Mouse (Mus musculus) v-Abl transformed pro-B cells (cell line): ENCODE measurements around the gene Cacna1b.

Experiments used
- in situ Hi-C, 2 experiments: fragments of 400-800 bp; cut with MboI; formaldehyde crosslinking; loops; one replicate each; pipeline ENCODE4 v1.15.1; 2025; ENCODE audit not compliant: unreplicated experiment in 2 of 2

Cacna1b gene

DNA sequence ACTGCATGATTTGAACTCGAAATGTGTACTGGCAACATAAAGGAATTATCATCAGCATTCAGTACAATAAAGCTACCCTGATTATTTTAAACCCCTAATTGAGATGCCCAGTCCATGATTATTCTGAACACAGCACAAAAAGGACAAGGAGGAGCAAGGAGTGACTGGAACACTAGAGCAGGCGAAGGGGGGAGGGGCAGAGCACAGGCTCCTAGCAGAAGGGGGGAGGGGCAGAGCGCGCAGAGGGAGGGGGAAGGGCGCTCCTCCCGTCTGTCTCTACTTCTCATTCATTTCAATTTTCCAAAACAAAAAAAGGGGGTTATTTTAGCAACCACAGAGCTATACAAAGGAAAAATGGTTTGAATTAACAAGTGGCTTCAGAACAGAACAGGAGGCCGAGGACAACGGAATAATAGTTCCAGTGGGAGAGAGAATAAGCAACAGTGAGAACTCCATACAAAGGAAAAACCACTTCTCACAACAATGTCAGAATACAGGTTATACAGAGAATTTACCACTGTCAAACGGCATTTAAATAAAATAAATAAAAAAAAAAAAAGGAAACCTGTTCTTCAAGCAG is 98.2 kb downstream of the Cacna1b start:
- in situ Hi-C loops, result no loop called here

DNA sequence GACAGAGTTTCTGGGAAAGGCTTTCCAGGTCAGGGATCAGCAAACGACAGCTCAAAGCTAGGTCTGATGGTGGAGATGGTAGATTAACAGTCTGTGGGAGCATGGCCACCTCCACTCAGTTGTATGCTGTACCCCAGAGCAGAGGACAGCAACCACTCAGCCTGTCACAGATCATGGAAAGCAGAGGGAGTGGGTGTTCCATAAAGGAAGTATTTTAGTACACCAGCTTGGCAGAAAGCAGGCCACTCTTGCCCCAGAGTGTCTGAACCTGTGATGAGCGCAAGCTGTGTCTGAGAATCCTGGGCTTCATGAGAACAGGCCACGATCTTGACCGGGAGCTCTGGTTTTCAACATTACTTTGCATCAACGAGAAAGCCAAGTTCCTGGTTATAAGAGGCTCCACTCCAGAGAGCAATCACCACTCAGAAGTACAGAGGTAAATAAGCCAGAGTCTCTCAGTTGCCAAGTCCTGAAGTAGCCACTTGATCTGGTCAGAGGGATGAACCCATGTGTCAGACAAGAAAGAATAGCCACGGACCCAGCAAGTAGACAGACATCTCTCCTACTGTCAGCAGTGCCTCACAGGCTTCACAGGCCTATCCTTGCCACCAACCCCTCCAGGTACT is 103.7 kb downstream of the Cacna1b start:
- in situ Hi-C loops, result loop anchor here in 1 of 2 experiments (5.0 kb wide), 1 partner anchor 88 kb away; no protein-coding TSS in a partner anchor

DNA sequence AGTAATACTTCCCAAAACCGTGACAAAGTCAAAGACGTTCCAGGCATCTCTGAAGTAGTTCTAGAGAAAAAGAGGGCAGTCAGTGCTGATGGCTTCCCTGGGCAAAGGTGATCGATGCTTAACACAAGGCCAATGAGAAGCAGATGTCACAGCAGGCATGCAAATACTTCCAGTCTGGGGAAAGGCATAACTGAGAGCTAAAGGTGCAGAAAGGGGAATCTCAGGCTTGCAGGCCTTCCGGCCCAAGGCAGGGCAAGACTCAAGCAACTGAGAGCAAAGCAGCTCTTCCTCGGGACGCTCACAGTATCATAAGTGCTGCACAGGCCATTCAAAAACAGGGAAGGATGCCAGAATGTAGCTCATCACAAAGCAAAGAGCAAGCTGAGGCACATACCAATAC is 114.4 kb downstream of the Cacna1b start:
- in situ Hi-C loops, result no loop called here

DNA sequence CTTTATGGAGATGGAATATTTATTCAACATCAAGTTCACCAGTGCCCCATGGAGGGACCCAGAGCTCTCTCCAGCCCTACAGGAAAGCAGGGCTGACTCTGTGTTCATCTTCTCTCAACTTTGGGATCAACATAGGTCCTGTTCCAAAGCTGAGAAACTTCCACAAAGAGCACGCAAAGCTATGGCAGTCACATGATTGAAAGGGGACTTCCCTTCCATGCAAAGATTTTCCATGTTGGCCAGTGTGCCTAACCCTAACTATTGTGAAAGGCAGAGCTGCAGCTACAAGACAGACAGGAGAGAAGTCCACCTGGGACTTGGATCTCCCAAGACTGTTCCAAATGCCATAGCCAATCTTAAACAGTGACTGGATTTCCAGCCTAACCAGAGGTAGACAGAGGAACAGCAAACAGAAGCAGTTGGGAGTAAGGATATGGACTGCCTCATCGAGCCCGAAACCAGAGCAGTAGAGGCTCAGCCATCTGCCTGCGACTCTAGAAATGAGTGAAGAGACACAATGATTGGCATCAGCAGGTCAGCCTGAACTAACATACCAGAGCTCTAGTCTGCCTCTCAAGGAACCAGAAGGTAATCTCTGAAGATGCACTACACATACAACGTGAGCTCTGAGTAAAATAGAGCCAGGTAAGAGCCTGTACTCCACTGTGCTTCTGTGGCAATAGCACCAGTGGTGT is 116.4 kb downstream of the Cacna1b start:
- in situ Hi-C loops, result no loop called here

DNA sequence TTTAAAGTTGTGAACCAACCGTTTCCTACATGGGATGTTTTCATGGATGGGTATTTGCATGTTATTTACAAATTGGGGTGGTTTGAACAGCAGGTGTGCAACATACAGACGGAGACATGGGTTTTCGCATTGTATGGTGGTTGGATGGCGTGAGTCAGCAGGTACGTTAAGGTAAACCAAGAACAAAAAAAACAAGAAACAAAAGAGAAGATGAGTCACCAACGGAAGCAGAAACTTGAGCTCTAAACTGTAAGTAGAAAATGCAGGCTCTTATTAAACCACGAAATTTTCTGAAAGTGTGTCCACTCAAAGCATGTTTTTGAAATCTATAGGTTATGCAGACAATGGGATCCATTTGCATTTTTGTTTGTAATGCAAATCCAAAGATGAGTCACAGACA is 120.1 kb downstream of the Cacna1b start:
- in situ Hi-C loops, result no loop called here

DNA sequence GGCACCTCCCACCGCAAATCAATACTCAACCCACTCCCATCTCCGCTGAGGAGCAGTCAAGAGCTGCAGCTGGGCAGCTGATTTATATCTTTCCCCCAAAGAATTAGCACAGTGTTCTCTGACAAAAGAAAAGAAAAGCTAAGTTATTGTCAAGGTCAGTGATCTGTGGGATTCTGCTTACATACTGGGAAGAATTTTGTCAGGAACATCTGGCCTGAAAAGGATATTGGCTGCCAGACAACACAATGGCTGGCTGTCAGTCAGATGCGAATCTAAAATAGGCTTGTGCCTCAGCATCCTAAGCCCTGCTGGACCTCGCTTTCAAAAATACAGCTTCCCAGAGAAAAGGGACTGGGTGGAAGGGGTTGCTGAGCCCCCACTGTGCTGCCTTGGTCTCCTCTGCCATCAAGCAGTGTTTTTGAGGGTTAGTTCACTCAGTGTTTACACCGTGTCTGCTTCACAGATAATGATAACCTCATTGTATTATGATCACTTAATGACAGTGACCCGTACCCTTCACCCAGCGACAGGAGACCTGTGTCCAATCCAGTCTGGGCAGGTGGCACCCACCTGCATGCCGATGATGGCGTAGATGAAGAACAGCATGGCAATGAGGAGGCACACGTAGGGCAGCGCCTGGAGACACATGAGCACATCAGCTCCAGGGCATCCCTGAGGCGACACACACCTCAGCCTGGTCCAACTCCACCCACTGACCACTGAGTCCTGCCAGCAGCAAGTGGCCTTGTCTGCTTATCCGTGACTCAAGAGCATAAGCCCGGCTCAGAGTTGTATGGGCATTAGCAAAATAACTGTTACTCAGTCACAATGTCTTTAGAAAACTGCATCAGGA is 124.6 kb downstream of the Cacna1b start:
- in situ Hi-C loops, result no loop called here

DNA sequence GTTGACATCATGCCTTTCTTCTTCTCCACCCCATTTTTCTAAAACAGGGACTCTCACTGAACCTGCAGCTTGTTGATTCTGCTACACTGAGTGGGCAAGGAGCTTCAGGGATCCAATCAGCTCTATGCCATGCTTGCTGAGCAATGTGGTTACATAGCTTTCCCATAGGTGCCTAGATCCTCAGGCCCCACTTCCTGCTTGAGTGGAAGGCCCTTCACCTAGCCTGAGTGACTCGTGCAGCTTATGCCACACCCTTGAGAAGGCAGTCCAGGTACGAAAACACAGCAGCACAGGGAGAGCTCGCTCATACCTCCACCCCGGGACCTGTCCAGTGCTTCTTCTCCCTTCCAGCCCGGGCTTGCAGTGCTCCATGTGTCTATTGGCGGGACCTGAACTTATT is 129.3 kb downstream of the Cacna1b start:
- in situ Hi-C loops, result no loop called here

DNA sequence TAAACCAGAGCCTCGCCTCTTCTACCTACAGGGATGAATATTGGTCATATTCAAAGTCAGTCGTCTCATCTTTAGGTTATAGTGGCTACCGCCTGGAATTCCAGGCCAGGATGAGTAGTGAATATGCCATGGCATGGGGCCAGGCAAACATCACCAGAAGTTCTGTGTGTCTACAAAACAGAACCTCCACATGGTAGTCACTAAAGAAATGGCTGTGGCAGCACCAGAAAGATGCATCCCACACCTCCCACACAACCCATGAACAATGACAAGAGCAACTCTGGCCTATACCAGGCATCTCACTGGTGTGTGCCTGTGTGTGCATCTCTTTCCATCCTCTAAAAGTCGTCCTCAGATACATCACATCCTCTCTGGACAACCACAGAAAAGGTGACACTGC is 145.8 kb downstream of the Cacna1b start:
- in situ Hi-C loops, result no loop called here

DNA sequence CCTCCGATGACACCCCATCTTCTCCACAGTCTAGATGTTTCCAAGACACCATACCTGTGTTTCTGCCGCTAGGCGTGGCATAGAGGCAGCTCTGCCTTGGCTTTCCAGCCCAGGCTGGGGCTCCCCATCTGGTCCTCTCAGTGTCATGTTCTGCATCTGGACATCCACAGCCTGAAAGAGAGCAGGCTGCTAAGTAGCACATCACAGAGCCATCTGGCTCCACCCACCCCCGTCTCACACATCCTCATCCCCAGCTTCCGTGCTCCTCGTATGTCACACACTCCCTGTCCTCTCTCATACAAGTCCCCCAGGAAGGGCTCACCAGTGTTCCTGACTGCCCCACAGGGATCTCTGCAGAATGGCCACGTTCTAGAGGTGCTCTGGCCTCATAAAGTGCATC is 153.2 kb downstream of the Cacna1b start:
- in situ Hi-C loops, result no loop called here

DNA sequence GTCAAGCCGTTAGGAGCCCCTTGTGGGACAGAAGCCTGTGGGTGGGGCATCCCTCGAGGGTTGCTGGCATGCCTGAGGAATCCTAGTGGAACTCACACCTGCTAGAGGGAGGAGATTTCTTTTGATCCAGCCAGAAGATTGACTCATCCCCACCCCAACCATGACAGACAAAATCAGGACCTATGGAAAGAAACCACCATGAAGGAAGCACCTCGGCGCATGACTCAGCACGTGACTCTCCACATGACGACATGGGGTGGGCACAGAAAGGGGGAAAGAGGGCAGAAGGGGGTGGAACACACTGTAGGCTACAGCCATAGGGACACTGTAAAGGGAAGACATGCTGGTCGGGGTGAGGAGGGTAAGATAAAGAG is 154.2 kb downstream of the Cacna1b start:
- in situ Hi-C loops, result no loop called here

DNA sequence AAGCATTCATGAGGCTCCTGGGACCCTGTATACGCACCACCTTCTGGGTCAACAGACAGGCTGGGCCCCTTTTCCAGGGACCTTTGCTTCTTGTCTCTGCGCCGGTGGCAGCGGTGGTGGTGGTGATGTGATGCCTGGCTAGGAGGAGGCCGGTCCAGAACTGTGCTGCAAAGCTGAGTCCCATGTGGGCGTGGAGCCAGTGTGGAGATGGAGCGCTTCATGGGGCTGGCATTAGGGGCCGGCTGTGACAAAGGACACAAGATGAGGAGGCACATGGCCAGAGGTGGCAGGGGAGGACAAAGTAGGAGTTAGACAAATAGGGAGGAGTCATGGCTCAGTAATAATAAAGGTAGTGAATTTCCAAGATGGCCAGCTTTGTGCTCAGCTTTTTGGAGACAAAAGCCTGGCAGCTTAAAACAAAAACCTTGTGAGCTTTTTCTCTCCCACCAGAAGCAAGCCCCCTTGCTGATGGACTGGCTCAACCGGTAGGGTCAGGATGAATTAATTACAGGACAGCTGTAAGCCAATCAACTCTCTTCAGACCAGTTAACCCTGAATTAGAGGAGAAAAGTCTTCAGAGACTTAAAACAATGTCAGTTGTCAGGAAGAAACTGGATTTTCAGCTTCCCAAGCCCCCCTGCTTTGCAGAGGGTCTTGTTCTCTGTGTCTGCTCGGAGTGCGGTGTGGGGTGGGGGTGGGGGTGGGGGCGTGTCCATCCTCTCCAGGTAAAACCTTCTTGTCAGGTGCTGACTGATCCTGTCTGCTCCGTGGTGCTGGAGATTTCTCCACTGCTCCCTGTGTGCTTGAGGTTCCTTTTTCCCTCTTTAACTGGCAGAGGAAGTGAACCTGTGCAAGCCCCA is 154.8 kb downstream of the Cacna1b start:
- in situ Hi-C loops, result no loop called here

DNA sequence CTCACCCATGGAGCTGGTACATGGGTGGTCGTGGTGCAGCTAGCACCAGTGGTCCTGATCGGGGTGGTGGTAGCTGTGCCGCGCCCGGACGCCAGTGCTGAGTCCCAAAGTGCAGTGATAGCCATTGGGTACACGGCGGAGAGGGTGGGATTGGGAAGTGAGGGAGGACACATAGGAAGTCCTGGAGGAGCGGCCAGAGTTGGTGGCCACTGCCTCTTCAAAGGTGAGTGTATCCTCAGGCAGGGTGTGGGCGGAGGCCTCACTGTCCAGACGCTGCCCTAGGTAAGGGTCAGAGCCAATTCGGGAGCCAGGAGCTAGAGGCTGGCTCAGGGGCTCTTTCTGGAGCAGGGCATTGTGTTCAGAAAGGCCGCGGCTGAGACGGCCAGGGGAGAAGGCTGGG is 156.4 kb downstream of the Cacna1b start:
- in situ Hi-C loops, result no loop called here

DNA sequence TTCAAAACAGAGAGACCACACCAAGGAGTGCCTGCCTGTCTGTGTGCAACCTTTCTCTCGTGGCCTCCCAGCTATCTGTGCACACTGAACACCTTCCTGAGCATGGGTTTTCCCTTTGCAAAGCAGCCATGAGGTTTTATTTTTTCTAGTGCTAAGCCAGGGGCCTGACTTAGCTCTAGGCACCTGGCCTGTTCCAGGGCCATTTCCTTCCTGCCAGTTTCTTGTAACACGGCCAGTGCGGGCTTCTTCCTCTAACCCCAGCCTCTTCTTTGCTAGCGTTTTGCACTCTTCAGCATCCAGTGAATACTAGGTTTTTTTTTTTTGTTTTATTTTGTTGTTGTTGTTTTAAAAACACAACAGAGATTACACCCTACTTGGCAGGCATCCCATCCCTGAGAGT is 157.9 kb downstream of the Cacna1b start:
- in situ Hi-C loops, result no loop called here

DNA sequence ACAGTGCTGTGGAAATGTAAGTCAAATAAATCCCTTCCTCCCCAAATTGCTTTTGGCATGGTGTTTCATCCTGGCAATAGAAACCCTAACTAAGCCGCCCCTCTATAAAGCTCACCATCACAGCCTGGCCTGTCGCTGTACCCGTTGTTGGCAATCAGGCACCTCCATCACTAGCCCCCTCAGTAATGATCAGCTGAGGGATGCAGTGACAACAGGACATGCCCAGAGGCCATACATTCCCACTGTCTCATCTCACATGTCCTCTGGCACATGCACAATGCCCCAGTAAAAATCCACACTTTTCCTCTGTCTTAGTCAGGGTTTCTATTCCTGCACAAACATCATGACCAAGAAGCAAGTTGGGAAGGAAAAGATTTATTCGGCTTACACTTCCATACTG is 173.5 kb downstream of the Cacna1b start:
- in situ Hi-C loops, result no loop called here

DNA sequence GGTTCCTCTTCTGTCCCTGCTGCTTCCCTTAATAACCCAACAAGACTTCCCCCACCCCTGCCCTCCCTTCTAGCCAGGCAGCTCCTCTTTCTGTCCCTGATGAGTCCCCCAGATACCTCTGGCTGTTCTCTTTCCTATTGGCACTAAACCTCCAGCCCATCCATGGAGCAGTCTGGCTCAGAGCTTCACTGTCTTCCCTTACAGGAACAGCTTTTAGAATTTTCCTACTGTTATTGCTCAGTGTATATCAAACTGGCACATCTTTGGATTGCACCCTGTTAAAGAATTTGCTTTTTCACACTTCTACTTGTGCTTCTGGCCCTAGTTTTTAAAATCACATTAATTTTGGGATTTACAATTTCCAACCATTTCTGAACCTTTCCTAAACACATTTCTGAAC is 175.0 kb downstream of the Cacna1b start:
- in situ Hi-C loops, result no loop called here

DNA sequence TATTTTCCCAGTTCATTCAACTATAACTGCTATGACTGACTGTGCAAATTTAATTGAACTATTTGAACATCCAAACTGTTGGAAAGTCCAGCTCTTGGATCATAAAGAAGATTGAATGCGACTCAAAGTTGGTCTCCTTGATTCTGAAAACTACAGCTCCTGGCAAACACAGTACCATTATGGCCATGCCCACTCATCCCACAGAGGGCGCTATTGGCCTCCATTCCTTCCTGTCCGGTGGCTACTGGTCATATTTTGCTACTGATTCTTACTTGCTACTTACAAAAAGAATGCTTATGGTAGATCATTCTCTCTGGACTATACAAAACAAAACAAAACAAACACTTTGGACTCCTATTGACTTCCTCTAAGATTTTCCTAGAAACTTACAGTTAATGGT is 188.3 kb downstream of the Cacna1b start:
- in situ Hi-C loops, result loop anchor here (5.0 kb wide), 1 partner anchor 178 kb away; no protein-coding TSS in a partner anchor

DNA sequence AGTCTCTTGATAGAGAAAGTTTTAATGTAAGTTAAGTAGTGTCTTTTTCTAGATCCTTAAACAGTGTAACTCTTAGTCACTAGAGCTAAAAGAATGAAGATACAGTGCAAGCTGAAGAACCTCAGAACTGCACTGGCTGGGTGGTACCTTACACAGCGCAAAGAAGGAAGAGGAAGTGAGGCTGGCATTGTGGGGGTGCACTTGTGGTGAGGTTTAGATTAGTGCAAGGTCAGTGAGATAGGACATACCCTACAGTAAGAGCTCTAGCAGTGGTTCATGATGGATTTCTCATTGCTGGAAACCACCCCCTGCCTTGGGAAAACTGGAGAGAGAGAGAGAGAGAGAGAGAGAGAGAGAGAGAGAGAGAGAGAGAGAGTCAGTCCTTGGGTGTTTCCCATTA is 192.0 kb downstream of the Cacna1b start:
- in situ Hi-C loops, result loop anchor here in 1 of 2 experiments (5.0 kb wide), 1 partner anchor 181 kb away; no protein-coding TSS in a partner anchor

DNA sequence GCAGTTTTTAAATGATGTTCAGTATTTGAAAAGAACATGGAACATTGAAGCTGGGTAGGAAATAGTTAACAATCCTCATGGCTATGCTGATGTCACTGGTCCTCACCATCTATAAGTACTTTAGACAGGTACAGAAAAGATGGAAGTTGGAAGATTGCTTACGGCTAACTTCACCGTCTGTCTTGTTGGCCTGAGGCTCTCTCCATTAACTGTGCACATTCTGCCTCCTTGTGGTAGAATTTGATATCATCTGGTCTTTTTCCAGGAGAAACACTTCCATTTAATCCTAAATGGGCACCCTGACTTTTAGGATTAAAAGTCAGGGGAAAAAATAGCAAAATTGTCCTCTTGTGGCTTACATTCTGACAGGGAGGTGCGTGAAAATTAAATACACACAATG is 194.4 kb downstream of the Cacna1b start:
- in situ Hi-C loops, result loop anchor here in 1 of 2 experiments (5.0 kb wide), 2 partner anchors 161 to 271 kb away; no protein-coding TSS in a partner anchor

DNA sequence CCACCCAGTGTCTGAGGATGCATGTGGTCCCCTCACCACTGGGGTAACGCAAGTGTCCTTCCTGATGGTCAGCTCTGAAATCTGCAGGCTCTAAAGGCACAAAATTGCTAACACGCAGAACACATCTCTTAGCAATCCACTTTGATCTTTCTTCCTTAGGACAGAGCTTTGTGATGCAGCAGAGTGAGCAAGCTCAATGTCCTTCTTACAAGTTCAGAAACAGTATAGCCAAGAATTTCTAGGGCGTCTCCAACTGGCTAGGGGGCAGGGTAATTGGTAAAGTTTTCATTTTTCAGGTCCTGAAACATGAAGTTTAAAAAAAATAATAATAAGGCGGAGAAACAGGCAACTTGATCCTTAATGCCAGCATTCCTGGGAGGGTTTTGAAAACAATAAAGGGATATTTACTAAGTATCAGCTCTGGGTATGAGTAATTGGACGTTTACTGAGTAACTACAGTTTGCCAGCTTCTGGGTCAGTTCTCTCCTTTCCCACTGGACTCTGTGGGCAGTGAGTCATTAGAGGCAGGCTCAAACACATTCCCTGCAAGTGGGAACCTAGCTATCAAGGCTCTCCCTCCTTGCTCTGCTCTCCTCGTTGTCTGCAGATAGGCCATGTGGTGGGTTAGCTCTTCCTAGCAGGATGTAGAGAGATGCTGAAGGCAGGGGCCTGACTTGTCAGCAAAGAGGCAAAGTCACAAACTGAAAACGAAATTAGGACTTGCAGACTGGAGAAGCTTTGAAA is 200.2 kb downstream of the Cacna1b start:
- in situ Hi-C loops, result loop anchor here in 1 of 2 experiments (5.0 kb wide), 2 partner anchors 155 to 260 kb away; no protein-coding TSS in a partner anchor
